Mouse (Mus musculus) cerebellum, adult 2 months (tissue): ENCODE results near the gene Atp5c1. TPM values are rescaled to one million over a fixed set of nuclear protein-coding genes. Genes with fewer than 3 reads are reported as not detected.

Experiments used
- DNase-seq, 2 experiments: peaks; one replicate each; pipeline ENCODE4 v3.0.0; 2021
- H3K27ac ChIP-seq: fragments of 200-500 bp; 2 replicates; pipeline ENCODE4 v1.5.1; 2012; ENCODE audit warnings: low read length, control low read depth, inconsistent platforms; ENCODE audit not compliant: insufficient read depth
- H3K27me3 ChIP-seq: fragments of 200-500 bp; 2 replicates; pipeline ENCODE4 v1.6.1; 2012; ENCODE audit warnings: inconsistent platforms, mild to moderate bottlenecking, low read length, moderate library complexity; ENCODE audit not compliant: control insufficient read depth, insufficient read depth
- H3K4me1 ChIP-seq: fragments of 200-500 bp; 2 replicates; pipeline ENCODE4 v1.6.1; 2011; ENCODE audit warnings: low read length; ENCODE audit not compliant: control insufficient read depth, insufficient read depth
- H3K4me3 ChIP-seq: fragments of 200-500 bp; replicated peaks from 2 replicates; pipeline ENCODE3; 2011; ENCODE audit warnings: mild to moderate bottlenecking, low read depth, low read length, control low read depth; ENCODE audit not compliant: insufficient read depth
- CTCF ChIP-seq: fragments of 200-500 bp; IDR thresholded peaks from 2 replicates; pipeline ENCODE4 v1.5.1; 2011; ENCODE audit warnings: low read depth, mild to moderate bottlenecking, control low read depth, low read length, moderate library complexity, borderline replicate concordance; ENCODE audit not compliant: insufficient read depth
- POLR2A ChIP-seq: fragments of 200-500 bp; IDR thresholded peaks from 2 replicates; pipeline ENCODE4 v1.6.1; 2011; ENCODE audit warnings: low read length, control low read depth, borderline replicate concordance; ENCODE audit not compliant: insufficient read depth
- WGBS: fragments of 180-500 bp; shearing (Covaris S2); methylation state at CpG from one replicate; pipeline ENCODE4 v1.1.7; 2018; 5-methylcytosine and 5-hydroxymethylcytosine counted together
- polyA plus RNA-seq: library from polyadenylated mRNA; depleted of rRNA; stranded (reverse); fragments of >200 nt; gene quantifications from 2 replicates; pipeline ENCODE4 v1.2.3, GENCODE M21; 2012

Atp5c1 gene
- polyA plus RNA-seq, 1 experiment, result 527 TPM

DNA sequence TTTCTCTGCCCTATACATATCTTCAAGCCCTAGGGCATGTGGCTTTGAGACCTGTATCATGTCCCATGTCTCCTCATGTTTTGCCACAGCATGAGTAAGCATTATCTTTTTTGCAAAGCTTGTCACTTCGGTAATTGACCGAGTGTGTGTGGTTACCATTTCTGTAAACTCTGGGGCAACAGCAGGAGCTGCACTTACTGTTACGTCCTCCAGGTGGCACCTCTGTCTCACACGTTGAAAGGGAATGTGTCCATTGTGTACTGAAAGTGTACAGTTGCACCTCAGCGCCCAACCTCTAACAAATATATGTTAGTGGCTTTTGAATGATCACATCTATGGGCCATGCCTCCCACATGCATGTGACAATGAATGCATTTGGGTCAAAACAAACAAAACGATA, 20.9 kb upstream of the Atp5c1 start:
- Histone ChIP-seq H3K27ac (no peak overlapping the region), H3K27me3 (no peaks in the 10 kb centered on the region), H3K4me1 (no peaks in the 10 kb centered on the region), H3K4me3 (no peak overlapping the region)
- 39% methylated on average over 6 of the region's 6 CpGs for WGBS
- DNase-seq, result peak in 1 of 2 experiments; percentile 38
- TF ChIP-seq POLR2A (no peak), CTCF (peak; percentile 73)

GRCm38 (mm10) chr2:10100471-10100870, 20.2 kb upstream of the Atp5c1 start:
- no peak for DNase-seq
- no peak overlapping the region for H3K27ac ChIP-seq
- no peaks in the 10 kb centered on the region for H3K4me1 ChIP-seq
- no peak for TF ChIP-seq CTCF
- no peak for TF ChIP-seq POLR2A
- 73% methylated on average over 2 of the region's 2 CpGs for WGBS
- H3K4me3 ChIP-seq, result no peak overlapping the region
- H3K27me3 ChIP-seq, result no peaks in the 10 kb centered on the region

DNA sequence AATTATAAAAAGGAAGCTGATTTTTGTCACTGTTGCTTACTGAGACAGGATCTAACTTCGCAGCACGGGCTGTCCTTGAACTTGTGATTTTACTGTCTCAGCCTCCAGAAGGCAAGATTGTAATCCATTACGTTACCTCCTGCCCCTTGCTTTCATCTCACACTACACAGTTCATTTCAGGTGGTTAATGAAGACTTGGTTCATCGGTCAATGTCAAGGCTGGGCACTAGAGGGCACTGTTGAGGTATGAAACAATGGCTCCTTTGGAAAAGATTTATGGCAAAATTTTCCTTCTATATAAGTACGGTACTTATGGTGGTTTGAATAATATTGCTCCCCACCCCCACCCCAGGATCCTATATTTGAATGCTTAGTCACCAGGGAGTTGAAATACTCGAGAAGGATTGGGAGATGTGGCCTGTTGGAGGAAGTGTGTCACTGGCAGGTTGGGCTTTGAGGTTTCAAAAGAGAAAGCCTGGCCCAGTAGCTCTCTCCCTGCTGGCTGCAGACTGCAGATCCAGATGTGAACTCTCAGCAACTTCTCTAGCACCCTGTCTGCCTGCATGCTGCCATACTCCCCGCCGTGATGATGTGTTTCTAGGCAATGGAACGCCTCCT, 18.4 kb upstream of the Atp5c1 start:
- H3K4me1 ChIP-seq, result no peaks in the 10 kb centered on the region
- WGBS, result 36% methylated on average over 9 of the region's 9 CpGs
- no peak overlapping the region for H3K27ac ChIP-seq
- no peaks in the 10 kb centered on the region for H3K27me3 ChIP-seq
- H3K4me3 ChIP-seq, result no peak overlapping the region
- peak in 1 of 2 experiments; percentile 48 for DNase-seq
- TF ChIP-seq POLR2A (no peak), CTCF (peak; percentile 50; the same call in 1 of the 2 replicates)

DNA sequence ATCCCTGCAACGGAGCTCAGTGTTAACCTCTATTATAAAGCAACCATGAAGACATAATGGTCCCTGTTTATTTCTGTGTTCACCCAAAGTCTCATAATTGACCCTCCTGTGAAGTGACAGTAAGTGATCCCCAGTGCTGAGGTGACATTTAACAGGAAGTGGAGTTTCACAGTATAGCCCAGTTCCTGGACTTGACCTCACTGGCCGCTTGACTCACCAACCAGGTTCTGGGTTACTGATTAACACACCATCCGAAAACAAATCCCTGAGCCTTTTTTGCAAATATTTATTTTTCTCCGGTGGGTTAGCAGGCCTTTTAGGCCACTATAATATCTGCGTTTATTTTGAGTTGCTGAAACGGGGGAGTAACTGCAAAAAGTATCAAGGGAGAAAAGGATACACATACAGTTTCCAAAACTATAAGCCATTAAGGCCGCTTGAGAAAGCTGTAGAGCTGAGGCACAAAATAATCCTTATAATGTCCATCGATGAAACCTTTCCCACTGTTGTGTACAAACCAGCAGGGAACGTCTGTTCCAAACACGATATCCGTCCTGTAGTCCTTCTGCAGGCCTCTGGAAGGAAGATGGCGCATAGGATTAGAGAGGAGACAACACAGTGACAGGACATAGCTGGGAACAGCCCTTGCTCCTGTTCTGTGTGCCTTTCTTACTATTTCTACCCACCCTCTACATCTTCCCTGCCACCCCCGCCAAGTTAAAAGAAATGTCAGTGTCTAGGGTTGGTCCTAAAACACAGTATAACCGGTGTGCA, 14.2 kb upstream of the Atp5c1 start:
- 92% methylated on average over 14 of the region's 14 CpGs for WGBS
- no peaks in the 10 kb centered on the region for H3K4me1 ChIP-seq

GRCm38 (mm10) chr2:10087256-10087850, 7.0 kb upstream of the Atp5c1 start:
- DNase-seq, result no peak
- Histone ChIP-seq H3K4me3 (no peak overlapping the region), H3K27ac (no peak overlapping the region), H3K4me1 (no peaks in the 10 kb centered on the region), H3K27me3 (no peaks in the 10 kb centered on the region)
- 57% methylated on average over 8 of the region's 8 CpGs for WGBS
- TF ChIP-seq POLR2A (no peak), CTCF (no peak)

More for the DNA sequence above, 14.2 kb upstream of the Atp5c1 start:
- H3K27ac ChIP-seq, result no peak overlapping the region
- DNase-seq, result no peak
- no peaks in the 10 kb centered on the region for H3K27me3 ChIP-seq
- H3K4me3 ChIP-seq, result no peak overlapping the region
- TF ChIP-seq POLR2A (no peak), CTCF (no peak)

DNA sequence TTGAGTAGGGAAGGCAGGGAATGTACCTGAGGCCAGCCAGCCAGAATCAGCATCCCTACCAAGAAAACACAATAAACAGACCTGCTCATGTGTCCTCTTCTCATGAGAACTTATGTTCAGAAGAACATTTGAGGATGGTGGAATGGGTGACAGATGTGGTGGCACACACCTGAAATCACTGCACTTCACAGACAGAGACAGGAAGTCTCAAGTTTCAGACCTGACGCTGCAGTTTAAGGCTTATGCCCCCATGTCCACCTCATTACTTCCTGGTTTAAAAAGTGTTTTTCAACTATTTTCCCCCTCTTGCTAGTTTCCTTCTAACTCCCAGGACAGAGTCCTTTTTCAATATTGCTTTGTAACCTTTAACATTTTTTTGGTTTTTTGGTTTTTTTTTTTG, 2.4 kb upstream of the Atp5c1 start:
- Histone ChIP-seq H3K4me1 (peaks cover 12% of the 10 kb centered on the region; the same call in 1 of the 2 replicates), H3K27ac (no peak overlapping the region), H3K4me3 (no peak overlapping the region), H3K27me3 (no peaks in the 10 kb centered on the region)
- 77% methylated on average over 1 of the region's 1 CpGs for WGBS
- TF ChIP-seq CTCF, result no peak
- no peak for TF ChIP-seq POLR2A
- no peak for DNase-seq

GRCm38 (mm10) chr2:10081453-10082080, 1.3 kb upstream of the Atp5c1 start:
- H3K4me1 ChIP-seq, result peaks cover 14% of the 10 kb centered on the region; the same call in 1 of the 2 replicates
- no peaks in the 10 kb centered on the region for H3K27me3 ChIP-seq
- no peak for DNase-seq
- TF ChIP-seq POLR2A, result no peak
- no peak for TF ChIP-seq CTCF
- H3K27ac ChIP-seq, result no peak overlapping the region
- no peak overlapping the region for H3K4me3 ChIP-seq
- 80% methylated on average over 5 of the region's 5 CpGs for WGBS
